Mouse (Mus musculus) gastrocnemius, adult 18-20 months (tissue): ENCODE data around the gene Olfr624. TPM values are rescaled to one million over a fixed set of nuclear protein-coding genes. Genes with fewer than 3 reads are reported as not detected.
"Not testable (repeated sequence)": the region's sequence is repeated elsewhere in the genome, so short reads cannot be mapped to it uniquely, and the experiment has no call there.

ENCODE experiments used
- DNase-seq: peaks from one replicate; pipeline ENCODE4 v3.0.0; 2021; ENCODE audit warnings: low spot score
- long read RNA-seq, 2 experiments: library from polyadenylated mRNA; stranded (forward); transcript quantifications; one replicate each; pipeline ENCODE4 v2.0.0; 2021
- total RNA-seq, 2 experiments: library from RNA; stranded (reverse); gene quantifications; 2 replicates each; pipeline ENCODE4 v1.2.3; 2021

The Olfr624 gene
- total RNA-seq, result not detected
- long read RNA-seq, experiment 1, result 0 reads
- long read RNA-seq, experiment 2, result 0 reads

GRCm38 (mm10) chr7:103671091-103671490 lies at the start of gene Olfr624:
TSS of gene Olfr624 (minus strand) at chr7:103671191.
- DNase-seq, result no peak

- DNase-seq, result not testable (repeated sequence)
Measured at GRCm38 (mm10) chr7:103716398-103716797, 45.4 kb upstream of the Olfr624 start.

GRCm38 (mm10) chr7:103714371-103714770 lies 43.4 kb upstream of the Olfr624 start, which contains the start of gene Olfr243:
TSS of gene Olfr243 (plus strand) at chr7:103714671.
- no peak for DNase-seq

GRCm38 (mm10) chr7:103712024-103712423 lies 41.0 kb upstream of the Olfr624 start:
- DNase-seq, result no peak

- DNase-seq, result no peak
Measured at GRCm38 (mm10) chr7:103699469-103699868, 28.5 kb upstream of the Olfr624 start.

GRCm38 (mm10) chr7:103682420-103682819 lies 11.4 kb upstream of the Olfr624 start, which contains the start of gene Olfr625-ps1:
TSS of gene Olfr625-ps1 (plus strand) at chr7:103682720.
- DNase-seq, result no peak

- DNase-seq, result no peak
Measured at GRCm38 (mm10) chr7:103663598-103663997, 7.4 kb downstream of the Olfr624 start, which contains the start of gene Olfr623. TSS of gene Olfr623 (minus strand) at chr7:103663698.

GRCm38 (mm10) chr7:103644070-103644469 lies 26.9 kb downstream of the Olfr624 start:
- DNase-seq, result no peak

- no peak for DNase-seq
Measured at GRCm38 (mm10) chr7:103642602-103643001, 28.4 kb downstream of the Olfr624 start, which contains the start of gene Olfr622. TSS of gene Olfr622 (minus strand) at chr7:103642702.

- DNase-seq, result no peak
Measured at GRCm38 (mm10) chr7:103636795-103637194, 34.2 kb downstream of the Olfr624 start.

Other genes with a start within 250 kb of the Olfr624 start
- not detected for gene Olfr605, start 225.8 kb downstream of the Olfr624 start, total RNA-seq
- gene Olfr606, start 222.1 kb downstream of the Olfr624 start, total RNA-seq, result not detected
- not detected for gene Olfr607, start 207.0 kb downstream of the Olfr624 start, total RNA-seq
- not detected for gene Olfr608, start 201.3 kb downstream of the Olfr624 start, total RNA-seq
- not detected for gene Olfr609, start 173.1 kb downstream of the Olfr624 start, total RNA-seq
- gene Olfr610, start 159.1 kb downstream of the Olfr624 start, total RNA-seq, result not detected
- gene Olfr611, start 150.3 kb downstream of the Olfr624 start, total RNA-seq, result not detected
- not detected for gene Olfr612, start 128.5 kb downstream of the Olfr624 start, total RNA-seq
- gene Olfr613, start 123.1 kb downstream of the Olfr624 start, total RNA-seq, result not detected
- not detected for gene Olfr615, start 115.1 kb downstream of the Olfr624 start, total RNA-seq
- gene Olfr616, start 102.0 kb downstream of the Olfr624 start, total RNA-seq, result not detected
- gene Olfr617, start 98.1 kb downstream of the Olfr624 start, total RNA-seq, result not detected
- gene Olfr618, start 81.1 kb downstream of the Olfr624 start, total RNA-seq, result not detected
- not detected for gene Olfr619, start 70.6 kb downstream of the Olfr624 start, total RNA-seq
- gene Olfr620, start 58.7 kb downstream of the Olfr624 start, total RNA-seq, result not detected
- not detected for gene Olfr622, start 28.5 kb downstream of the Olfr624 start, total RNA-seq
- gene Olfr623, start 7.5 kb downstream of the Olfr624 start, total RNA-seq, result not detected
- gene Olfr625-ps1, start 11.5 kb upstream of the Olfr624 start, total RNA-seq, result not detected
- gene Olfr243, start 43.5 kb upstream of the Olfr624 start, total RNA-seq, result not detected
- gene Olfr628, start 59.2 kb upstream of the Olfr624 start, total RNA-seq, result not detected
- not detected for gene Olfr629, start 73.8 kb upstream of the Olfr624 start, total RNA-seq
- gene Olfr630, start 86.1 kb upstream of the Olfr624 start, total RNA-seq, result not detected
- not detected for gene Olfr69, start 100.4 kb upstream of the Olfr624 start, total RNA-seq
- gene Olfr68, start 108.5 kb upstream of the Olfr624 start, total RNA-seq, result not detected
- gene Olfr67, start 120.6 kb upstream of the Olfr624 start, total RNA-seq, result not detected
- 10 to 100 TPM; 28.0 to 32.7 TPM for gene Hbb-bt, start 142.8 kb upstream of the Olfr624 start, total RNA-seq
- gene Hbb-bs, start 156.9 kb upstream of the Olfr624 start, total RNA-seq, result 100 to 1,000 TPM; 317 to 407 TPM
- not detected for gene Hbb-bh2, start 169.3 kb upstream of the Olfr624 start, total RNA-seq
- gene Hbb-bh1, start 172.0 kb upstream of the Olfr624 start, total RNA-seq, result not detected
- gene Hbb-y, start 182.0 kb upstream of the Olfr624 start, total RNA-seq, result not detected
- not detected for gene Olfr66, start 215.1 kb upstream of the Olfr624 start, total RNA-seq
- gene Olfr64, start 223.3 kb upstream of the Olfr624 start, total RNA-seq, result not detected
- not detected for gene Olfr65, start 232.3 kb upstream of the Olfr624 start, total RNA-seq